Mouse (Mus musculus): ENCODE data around the gene Rpl15.
"Not testable (repeated sequence)": the region's sequence is repeated elsewhere in the genome, so short reads cannot be mapped to it uniquely, and the experiment has no call there.

Gene Rpl15

GRCm38 (mm10) chr14:18270529-18271441 lies at the start of gene Rpl15, which contains the start of gene Nkiras1:
Gene Rpl15, minus strand, starts transcription at chr14:18271391.
Gene Nkiras1, plus strand, starts transcription at chr14:18271136.
- DNase-seq: peak; percentile 99 to 100

GRCm38 (mm10) chr14:18317457-18318411 lies 46.5 kb upstream of the Rpl15 start:
- no peak for DNase-seq

- no peak for DNase-seq
Measured at GRCm38 (mm10) chr14:18304165-18304564, 33.0 kb upstream of the Rpl15 start.

GRCm38 (mm10) chr14:18303262-18303661 lies 32.1 kb upstream of the Rpl15 start:
- DNase-seq: no peak

GRCm38 (mm10) chr14:18302750-18303149 lies 31.6 kb upstream of the Rpl15 start:
- no peak for DNase-seq

GRCm38 (mm10) chr14:18301591-18301990 lies 30.4 kb upstream of the Rpl15 start:
- no peak for DNase-seq

- DNase-seq: peak in 1 of 2 experiments; percentile 27
Measured at GRCm38 (mm10) chr14:18300676-18301075, 29.5 kb upstream of the Rpl15 start.

- no peak for DNase-seq
Measured at GRCm38 (mm10) chr14:18298874-18299273, 27.7 kb upstream of the Rpl15 start.

- no peak for DNase-seq
Measured at GRCm38 (mm10) chr14:18297441-18297840, 26.2 kb upstream of the Rpl15 start.

GRCm38 (mm10) chr14:18292578-18292977 lies 21.4 kb upstream of the Rpl15 start:
- no peak for DNase-seq

GRCm38 (mm10) chr14:18292111-18292510 lies 20.9 kb upstream of the Rpl15 start:
- DNase-seq: no peak

GRCm38 (mm10) chr14:18287391-18287790 lies 16.2 kb upstream of the Rpl15 start:
- DNase-seq: no peak

- DNase-seq: no peak
Measured at GRCm38 (mm10) chr14:18286441-18286840, 15.2 kb upstream of the Rpl15 start.

- no peak for DNase-seq
Measured at GRCm38 (mm10) chr14:18285476-18285875, 14.3 kb upstream of the Rpl15 start.

- peak in 1 of 2 experiments; percentile 18 for DNase-seq
Measured at GRCm38 (mm10) chr14:18284581-18284980, 13.4 kb upstream of the Rpl15 start.

- no peak for DNase-seq
Measured at GRCm38 (mm10) chr14:18280375-18280774, 9.2 kb upstream of the Rpl15 start.

- DNase-seq: no peak
Measured at GRCm38 (mm10) chr14:18274526-18274925, 3.3 kb upstream of the Rpl15 start.

- no peak for DNase-seq
Measured at GRCm38 (mm10) chr14:18271666-18272065, 475 bp upstream of the Rpl15 start.

GRCm38 (mm10) chr14:18269947-18270528 lies 1.2 kb downstream of the Rpl15 start:
- not testable (repeated sequence) for DNase-seq

- peak in 1 of 2 experiments; percentile 32 for DNase-seq
Measured at GRCm38 (mm10) chr14:18263427-18263826, 7.8 kb downstream of the Rpl15 start.

GRCm38 (mm10) chr14:18261203-18261602 lies 10.0 kb downstream of the Rpl15 start:
- DNase-seq: no peak

- no peak for DNase-seq
Measured at GRCm38 (mm10) chr14:18242638-18243130, 28.5 kb downstream of the Rpl15 start.

- no peak for DNase-seq
Measured at GRCm38 (mm10) chr14:18241786-18242185, 29.4 kb downstream of the Rpl15 start.

Measured in kidney, adult 8-10 months (tissue).